Mouse (Mus musculus): ENCODE measurements around the gene Lelp1. TPM values are rescaled to one million over a fixed set of nuclear protein-coding genes. Genes with fewer than 3 reads are reported as not detected.

Lelp1 gene
- not detected in 2 replicates for polyA plus RNA-seq (2012)

DNA sequence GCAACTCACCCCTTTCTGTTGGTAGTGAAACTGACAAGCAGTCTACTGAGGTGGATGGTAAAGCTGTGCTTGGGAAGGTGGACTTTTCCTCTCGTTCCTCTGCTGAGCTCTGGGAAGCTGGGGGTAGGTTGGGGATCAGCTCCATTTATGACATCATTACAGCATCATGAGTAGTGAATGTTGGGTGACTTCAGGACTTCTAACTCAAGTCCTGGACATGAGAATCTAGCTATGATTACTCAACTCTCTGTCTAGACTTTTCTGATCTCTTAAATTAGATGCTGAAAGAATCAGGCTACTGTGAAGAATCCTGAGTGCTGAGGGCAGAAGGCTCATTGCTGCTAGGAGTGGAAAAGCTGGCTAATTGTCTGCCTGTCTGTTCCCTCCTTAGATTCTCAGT, at the start of gene Lelp1:
Lelp1 (minus strand) TSS at position 101 of the 400 bp plus-strand sequence.

DNA sequence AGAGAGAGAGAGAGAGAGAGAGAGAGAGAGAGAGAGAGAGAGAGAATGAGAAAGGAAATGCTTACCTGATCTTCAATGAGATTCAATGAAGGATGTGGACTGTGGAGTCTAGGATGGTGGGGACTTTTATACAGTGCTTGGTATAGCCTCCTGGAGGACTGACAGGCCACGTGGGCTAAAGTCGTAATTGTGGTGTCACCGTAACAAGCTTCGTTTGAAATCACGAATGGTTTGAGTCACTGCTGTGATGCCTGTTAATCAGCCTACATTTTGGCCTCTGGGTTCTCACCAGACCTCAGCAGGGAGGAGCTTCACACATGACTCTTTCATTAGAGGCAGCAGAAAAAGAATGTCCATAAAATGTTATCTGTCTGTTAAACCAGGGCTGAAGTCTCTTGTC, 18.7 kb downstream of the Lelp1 start, which contains the start of gene Prr9:
Prr9 (minus strand) TSS at position 101 of the 400 bp plus-strand sequence.

Other genes with a start within 250 kb of the Lelp1 start
- gene Pglyrp3, start 128.2 kb downstream of the Lelp1 start, polyA plus RNA-seq (2012) = not detected in 2 replicates
- 0.04 and 0.28 TPM in 2 replicates for gene Lor, start 59.6 kb downstream of the Lelp1 start, polyA plus RNA-seq (2012)
- not detected in 2 replicates for gene Prr9, start 18.8 kb downstream of the Lelp1 start, polyA plus RNA-seq (2012)
- not detected in 2 replicates for gene Sprr2a1, start 73.1 kb upstream of the Lelp1 start, polyA plus RNA-seq (2012)
- gene Sprr2a2, start 73.2 kb upstream of the Lelp1 start, polyA plus RNA-seq (2012) = not detected in 2 replicates
- gene Sprr2a3, start 142.7 kb upstream of the Lelp1 start, polyA plus RNA-seq (2012) = not detected in 2 replicates
- not detected in 2 replicates for gene Sprr2b, start 173.9 kb upstream of the Lelp1 start, polyA plus RNA-seq (2012)
- gene Sprr2d, start 196.4 kb upstream of the Lelp1 start, polyA plus RNA-seq (2012) = not detected in 2 replicates
- gene Sprr2e, start 209.4 kb upstream of the Lelp1 start, polyA plus RNA-seq (2012) = not detected in 2 replicates
- not detected in 2 replicates for gene Sprr2f, start 222.4 kb upstream of the Lelp1 start, polyA plus RNA-seq (2012)
- not detected in 2 replicates for gene Sprr2h, start 242.9 kb upstream of the Lelp1 start, polyA plus RNA-seq (2012)

Data from megakaryocyte-erythroid progenitor cell, adult 5 weeks (primary cell).